Mouse (Mus musculus) heart, postnatal 0 days (tissue): ENCODE data around the gene Ucp3. TPM values are rescaled to one million over a fixed set of nuclear protein-coding genes. Genes with fewer than 3 reads are reported as not detected.

Source experiments
- ATAC-seq: fragments of 200-750 bp; cut with Nextera tagmentation; 2 replicates; pipeline ENCODE4 v1.8.0; 2017; ENCODE audit warnings: low read depth, moderate number of reproducible peaks, moderate library complexity; ENCODE audit not compliant: insufficient read depth
- DNase-seq: peaks from one replicate; pipeline ENCODE4 v3.0.0-alpha.2; 2016; ENCODE audit warnings: low spot score
- H3K27ac ChIP-seq: fragments of 300-500 bp; sonication (generic); 2 replicates; pipeline ENCODE4 v1.5.1; 2014; ENCODE audit warnings: low read depth, mild to moderate bottlenecking
- H3K27me3 ChIP-seq: fragments of 300-500 bp; sonication (generic); 2 replicates; pipeline ENCODE4 v1.6.1; 2014; ENCODE audit warnings: low read length, mixed read lengths; ENCODE audit not compliant: control insufficient read depth, insufficient read depth
- H3K36me3 ChIP-seq: fragments of 300-500 bp; sonication (generic); replicated peaks from 2 replicates; pipeline ENCODE4 v1.6.1; 2014; ENCODE audit warnings: low read length, mixed read lengths; ENCODE audit not compliant: control insufficient read depth, insufficient read depth
- H3K4me1 ChIP-seq: fragments of 300-500 bp; sonication (generic); 2 replicates; pipeline ENCODE4 v1.6.1; 2014; ENCODE audit warnings: antibody characterized with exemption; ENCODE audit not compliant: control insufficient read depth, insufficient read depth
- H3K4me2 ChIP-seq: fragments of 300-500 bp; sonication (generic); 2 replicates; pipeline ENCODE4 v1.6.1; 2014; ENCODE audit warnings: low read depth, mild to moderate bottlenecking, low read length, moderate library complexity
- H3K4me3 ChIP-seq: fragments of 300-500 bp; sonication (generic); 2 replicates; pipeline ENCODE4 v1.5.1; 2014; ENCODE audit warnings: low read depth, low read length
- H3K9ac ChIP-seq: fragments of 300-500 bp; sonication (generic); replicated peaks from 2 replicates; pipeline ENCODE4 v1.6.1; 2014; ENCODE audit warnings: low read depth, low read length, mixed read lengths
- H3K9me3 ChIP-seq: fragments of 300-500 bp; sonication (generic); replicated peaks from 2 replicates; pipeline ENCODE4 v1.6.1; 2016; ENCODE audit warnings: low read length; ENCODE audit not compliant: control insufficient read depth
- CTCF ChIP-seq: IDR thresholded peaks from 2 replicates; pipeline ENCODE4 v1.5.1; 2016; ENCODE audit warnings: antibody characterized with exemption, control low read depth, low read depth
- EP300 ChIP-seq: IDR thresholded peaks from 2 replicates; pipeline ENCODE4 v1.6.1; 2016; ENCODE audit warnings: antibody characterized with exemption, low read depth
- WGBS: fragments of 180-500 bp; shearing (Covaris S2); extraction: QIAGEN DNeasy Blood & Tissue Kit; methylation state at CpG from one replicate; pipeline ENCODE4 v1.1.7; 2014; 5-methylcytosine and 5-hydroxymethylcytosine counted together
- polyA plus RNA-seq: library from polyadenylated mRNA; unstranded; fragments of >200 nt; fragmentation: Nextera tagmentation; extraction: Ambion mirVana; gene quantifications from 2 replicates; pipeline ENCODE4 v1.2.1, GENCODE M21; 2015
- total RNA-seq: library from RNA; depleted of rRNA; stranded (reverse); fragments of >200 nt; gene quantifications from 2 replicates; pipeline ENCODE4 v1.2.3, GENCODE M21; 2014; ENCODE audit warnings: low replicate concordance; rRNA removed

Ucp3 gene
- total and polyA plus RNA-seq, 2 experiments from 2014 or later = 15.6 to 17.6 TPM

GRCm38 (mm10) chr7:100534216-100534615, 61.4 kb downstream of the Ucp3 start:
- Histone ChIP-seq H3K9ac (no peak overlapping the region), H3K27me3 (no peaks in the 10 kb centered on the region), H3K36me3 (peaks cover 6% of the 10 kb centered on the region), H3K27ac (no peak overlapping the region), H3K4me2 (no peak overlapping the region), H3K4me3 (no peak overlapping the region), H3K4me1 (peaks cover 10% of the 10 kb centered on the region), H3K9me3 (no peaks in the 10 kb centered on the region)
- TF ChIP-seq EP300 = no peak
- TF ChIP-seq CTCF = no peak
- WGBS = 74% methylated on average over 3 of the region's 3 CpGs
- ATAC-seq (no peak), DNase-seq (no peak)

- no peak overlapping the region for H3K27ac ChIP-seq
- no peak for TF ChIP-seq CTCF
- no peak for TF ChIP-seq EP300
- DNase-seq (no peak), ATAC-seq (no peak)
- no peak overlapping the region for H3K4me2 ChIP-seq
- H3K4me1 ChIP-seq = peaks cover 10% of the 10 kb centered on the region
- no peak overlapping the region for H3K9ac ChIP-seq
- peaks cover 18% of the 10 kb centered on the region for H3K36me3 ChIP-seq
- H3K27me3 ChIP-seq = no peaks in the 10 kb centered on the region
- no peaks in the 10 kb centered on the region for H3K9me3 ChIP-seq
- WGBS = 83% methylated on average over 2 of the region's 2 CpGs
- H3K4me3 ChIP-seq = no peak overlapping the region
These were observed 63.0 kb downstream of the Ucp3 start for GRCm38 (mm10) chr7:100535831-100536230.

Other genes starting within 250 kb of the Ucp3 start
- gene Pgm2l1, start 245.6 kb upstream of the Ucp3 start, total RNA-seq = 2.6 and 3.5 TPM in 2 replicates
- 0.56 and 0.89 TPM in 2 replicates for gene Pgm2l1, start 245.6 kb upstream of the Ucp3 start, polyA plus RNA-seq
- 5.5 and 10.4 TPM in 2 replicates for gene P4ha3, start 187.5 kb upstream of the Ucp3 start, total RNA-seq
- gene P4ha3, start 187.5 kb upstream of the Ucp3 start, polyA plus RNA-seq = 1.8 and 2.4 TPM in 2 replicates
- gene C2cd3, start 100.8 kb upstream of the Ucp3 start, total RNA-seq = 6.3 and 29.8 TPM in 2 replicates
- 5.5 and 6.0 TPM in 2 replicates for gene C2cd3, start 100.8 kb upstream of the Ucp3 start, polyA plus RNA-seq
- 80.3 and 90.4 TPM in 2 replicates for gene Ppme1, start 100.7 kb upstream of the Ucp3 start, total RNA-seq
- gene Ppme1, start 100.7 kb upstream of the Ucp3 start, polyA plus RNA-seq = 44.6 and 48.7 TPM in 2 replicates
- 71.4 and 234 TPM in 2 replicates for gene Ucp2, start 20.3 kb downstream of the Ucp3 start, total RNA-seq
- 339 and 342 TPM in 2 replicates for gene Ucp2, start 20.3 kb downstream of the Ucp3 start, polyA plus RNA-seq
- gene Dnajb13, start 42.0 kb downstream of the Ucp3 start, total RNA-seq = not detected in 2 replicates
- gene Dnajb13, start 42.0 kb downstream of the Ucp3 start, polyA plus RNA-seq = 0.07 and 0.52 TPM in 2 replicates
- 4.3 and 9.0 TPM in 2 replicates for gene Coa4, start 64.1 kb downstream of the Ucp3 start, total RNA-seq
- gene Coa4, start 64.1 kb downstream of the Ucp3 start, polyA plus RNA-seq = 21.1 and 26.5 TPM in 2 replicates
- gene Rab6a, start 134.4 kb downstream of the Ucp3 start, total RNA-seq = 66.0 and 87.6 TPM in 2 replicates
- 73.8 and 78.1 TPM in 2 replicates for gene Rab6a, start 134.4 kb downstream of the Ucp3 start, polyA plus RNA-seq
- gene Mrpl48, start 135.3 kb downstream of the Ucp3 start, total RNA-seq = 32.6 and 54.8 TPM in 2 replicates
- 119 and 121 TPM in 2 replicates for gene Mrpl48, start 135.3 kb downstream of the Ucp3 start, polyA plus RNA-seq
- 2.7 TPM in 1 of 2 replicates, not detected in the other for gene Plekhb1, start 189.4 kb downstream of the Ucp3 start, total RNA-seq
- 1.0 and 1.1 TPM in 2 replicates for gene Plekhb1, start 189.4 kb downstream of the Ucp3 start, polyA plus RNA-seq
- 22.0 and 29.0 TPM in 2 replicates for gene Fam168a, start 233.6 kb downstream of the Ucp3 start, total RNA-seq
- gene Fam168a, start 233.6 kb downstream of the Ucp3 start, polyA plus RNA-seq = 19.7 and 20.0 TPM in 2 replicates